Mouse (Mus musculus) heart, embryonic 14.5 days (tissue): ENCODE measurements around the gene Tnfaip2. TPM values are rescaled to one million over a fixed set of nuclear protein-coding genes. Genes with fewer than 3 reads are reported as not detected.
A peak's percentile ranks its signal among the peaks of the same experiment; 100 is the strongest.

Experiments used
- ATAC-seq: fragments of 200-750 bp; cut with Nextera tagmentation; 2 replicates; pipeline ENCODE4 v1.8.0; 2017; ENCODE audit warnings: low read depth, moderate TSS enrichment; ENCODE audit not compliant: insufficient number of reproducible peaks, insufficient read depth, low FRiP score
- H3K27ac ChIP-seq, 2 experiments: fragments of 200-500 bp in 1 of 2; fragments of 300-500 bp in 1 of 2; sonication (generic) in 1 of 2; replicated peaks in 1 of 2; 2 replicates each; pipeline ENCODE4 v1.5.1; 2012 to 2014; ENCODE audit warnings: low read depth in 2 of 2, low read length in 2 of 2, control low read depth in 1 of 2, mild to moderate bottlenecking in 1 of 2, mixed read lengths in 1 of 2; ENCODE audit not compliant: control insufficient read depth in 1 of 2, insufficient read depth in 1 of 2
- H3K27me3 ChIP-seq: fragments of 300-500 bp; sonication (generic); 2 replicates; pipeline ENCODE4 v1.6.1; 2014; ENCODE audit warnings: mild to moderate bottlenecking, low read length, control low read depth; ENCODE audit not compliant: control insufficient read depth, insufficient read depth
- H3K36me3 ChIP-seq: fragments of 300-500 bp; sonication (generic); 2 replicates; pipeline ENCODE4 v1.6.1; 2014; ENCODE audit warnings: mild to moderate bottlenecking, control low read depth, low read length, mixed read lengths; ENCODE audit not compliant: control insufficient read depth, insufficient read depth
- H3K4me1 ChIP-seq, 2 experiments: fragments of 200-500 bp in 1 of 2; fragments of 300-500 bp in 1 of 2; sonication (generic) in 1 of 2; 2 replicates each; pipeline ENCODE4 v1.6.1; 2012 to 2014; ENCODE audit warnings: low read length in 2 of 2, control low read depth in 1 of 2, mixed read lengths in 1 of 2; ENCODE audit not compliant: control insufficient read depth in 2 of 2, insufficient read depth in 2 of 2
- H3K4me2 ChIP-seq: fragments of 300-500 bp; sonication (generic); 2 replicates; pipeline ENCODE4 v1.6.1; 2014; ENCODE audit warnings: mild to moderate bottlenecking, low read length
- H3K4me3 ChIP-seq, 2 experiments: fragments of 200-500 bp in 1 of 2; fragments of 300-500 bp in 1 of 2; sonication (generic) in 1 of 2; 2 replicates each; pipeline ENCODE4 v1.5.1; 2012 to 2014; ENCODE audit warnings: low read length in 2 of 2, mild to moderate bottlenecking in 2 of 2, control low read depth in 1 of 2, low read depth in 1 of 2, moderate library complexity in 1 of 2; ENCODE audit not compliant: control insufficient read depth in 1 of 2, insufficient read depth in 1 of 2
- H3K9ac ChIP-seq: fragments of 300-500 bp; sonication (generic); 2 replicates; pipeline ENCODE4 v1.6.1; 2014; ENCODE audit warnings: mild to moderate bottlenecking, low read length
- H3K9me3 ChIP-seq: fragments of 300-500 bp; sonication (generic); 2 replicates; pipeline ENCODE4 v1.6.1; 2016; ENCODE audit warnings: low read length, control low read depth; ENCODE audit not compliant: control insufficient read depth
- WGBS: fragments of 180-500 bp; shearing (Covaris S2); extraction: QIAGEN DNeasy Blood & Tissue Kit; methylation state at CpG from one replicate; pipeline ENCODE4 v1.1.7; 2014; 5-methylcytosine and 5-hydroxymethylcytosine counted together
- polyA plus RNA-seq: library from polyadenylated mRNA; unstranded; fragments of >200 nt; fragmentation: Nextera tagmentation; extraction: Ambion mirVana; gene quantifications from 2 replicates; pipeline ENCODE4 v1.2.1, GENCODE M21; 2014

Gene Tnfaip2
- polyA plus RNA-seq, 1 experiment from 2014 or later: 5.5 TPM

- H3K9me3 ChIP-seq: no peaks in the 10 kb centered on the region
- ATAC-seq: no peak
- H3K9ac ChIP-seq: peak overlapping the region; percentile 72
Measured at GRCm38 (mm10) chr12:111428961-111429911, 13.0 kb upstream of the Tnfaip2 start.

GRCm38 (mm10) chr12:111430049-111430867, 12.0 kb upstream of the Tnfaip2 start:
- Histone ChIP-seq H3K4me3 (peak overlapping the region; percentile 46 to 50), H3K4me2 (peak overlapping the region; percentile 83), H3K36me3 (no peaks in the 10 kb centered on the region), H3K9ac (peak overlapping the region; percentile 72), H3K9me3 (no peaks in the 10 kb centered on the region), H3K4me1 (peaks cover 38 to 56% of the 10 kb centered on the region in 2 experiments), H3K27ac (peak overlapping the region in 1 of 2 experiments; percentile 53; a peak in 3 of 4 replicates), H3K27me3 (peaks cover 56% of the 10 kb centered on the region)
- ATAC-seq: no peak
- WGBS: 13% methylated on average over 27 of the region's 27 CpGs

More at GRCm38 (mm10) chr12:111428961-111429911, 13.0 kb upstream of the Tnfaip2 start:
- H3K4me1 ChIP-seq: peaks cover 33 to 49% of the 10 kb centered on the region in 2 experiments
- H3K4me2 ChIP-seq: peak overlapping the region; percentile 83
- WGBS: under 1% methylated on average over 40 of the region's 40 CpGs
- H3K27ac ChIP-seq: peak overlapping the region; percentile 42 to 53
- H3K27me3 ChIP-seq: peaks cover 65% of the 10 kb centered on the region
- H3K36me3 ChIP-seq: no peaks in the 10 kb centered on the region
- H3K4me3 ChIP-seq: peak overlapping the region; percentile 46 to 50

- H3K4me1 ChIP-seq: peaks cover 39 to 56% of the 10 kb centered on the region in 2 experiments
- no peak for ATAC-seq
- H3K9ac ChIP-seq: no peak overlapping the region
- peak overlapping the region in 1 of 2 experiments; percentile 67; a peak in 2 of 4 replicates for H3K27ac ChIP-seq
- no peak overlapping the region for H3K4me3 ChIP-seq
- H3K36me3 ChIP-seq: no peaks in the 10 kb centered on the region
- no peaks in the 10 kb centered on the region for H3K9me3 ChIP-seq
- WGBS: 28% methylated on average over 14 of the region's 14 CpGs
- H3K4me2 ChIP-seq: peak overlapping the region; percentile 83
- peaks cover 55% of the 10 kb centered on the region for H3K27me3 ChIP-seq
Measured at GRCm38 (mm10) chr12:111430868-111431817, 11.1 kb upstream of the Tnfaip2 start.

- Histone ChIP-seq H3K27ac (peak overlapping the region in 1 of 2 experiments; percentile 67; a peak in 3 of 4 replicates), H3K4me3 (no peak overlapping the region), H3K4me1 (peaks cover 37 to 62% of the 10 kb centered on the region in 2 experiments), H3K9ac (no peak overlapping the region; the same call in 1 of the 2 replicates), H3K27me3 (peaks cover 54% of the 10 kb centered on the region), H3K4me2 (no peak overlapping the region), H3K9me3 (no peaks in the 10 kb centered on the region), H3K36me3 (no peaks in the 10 kb centered on the region)
- WGBS: 44% methylated on average over 4 of the region's 4 CpGs
- ATAC-seq: no peak
Measured at GRCm38 (mm10) chr12:111432097-111432496, 10.2 kb upstream of the Tnfaip2 start.

GRCm38 (mm10) chr12:111432751-111433331, 9.4 kb upstream of the Tnfaip2 start:
- ATAC-seq: no peak
- peaks cover 53% of the 10 kb centered on the region for H3K27me3 ChIP-seq
- H3K9ac ChIP-seq: no peak overlapping the region

GRCm38 (mm10) chr12:111434164-111434744, 8.0 kb upstream of the Tnfaip2 start:
- ATAC-seq: no peak; the same call in 1 of the 2 replicates
- no peak overlapping the region for H3K4me3 ChIP-seq
- no peaks in the 10 kb centered on the region for H3K9me3 ChIP-seq
- peak overlapping the region; percentile 42 to 72; a peak in 3 of 4 replicates for H3K27ac ChIP-seq
- H3K27me3 ChIP-seq: peaks cover 53% of the 10 kb centered on the region
- no peak overlapping the region for H3K9ac ChIP-seq
- H3K4me2 ChIP-seq: peak overlapping the region; percentile 3; the same call in 1 of the 2 replicates
- WGBS: 38% methylated on average over 6 of the region's 7 CpGs
- no peaks in the 10 kb centered on the region for H3K36me3 ChIP-seq
- peaks cover 27 to 48% of the 10 kb centered on the region in 2 experiments for H3K4me1 ChIP-seq

More at GRCm38 (mm10) chr12:111432751-111433331, 9.4 kb upstream of the Tnfaip2 start:
- H3K36me3 ChIP-seq: no peaks in the 10 kb centered on the region
- H3K27ac ChIP-seq: peak overlapping the region; percentile 30 to 67
- H3K9me3 ChIP-seq: no peaks in the 10 kb centered on the region
- H3K4me2 ChIP-seq: no peak overlapping the region
- H3K4me1 ChIP-seq: peaks cover 37 to 62% of the 10 kb centered on the region in 2 experiments
- 66% methylated on average over 4 of the region's 5 CpGs for WGBS
- H3K4me3 ChIP-seq: no peak overlapping the region
